Mouse (Mus musculus) cerebellum, adult (tissue): Measurements from ENCODE around the gene Gm10719.
"Not testable (repeated sequence)": the region's sequence is repeated elsewhere in the genome, so short reads cannot be mapped to it uniquely, and the experiment has no call there.

ENCODE experiments used
- ATAC-seq: cut with Nextera tagmentation; 2 replicates; pipeline ENCODE4 v1.9.2; 2017; ENCODE audit warnings: mild to moderate bottlenecking, moderate library complexity, mixed read lengths; ENCODE audit not compliant: insufficient number of reproducible peaks, low FRiP score, low TSS enrichment

The Gm10719 gene

DNA sequence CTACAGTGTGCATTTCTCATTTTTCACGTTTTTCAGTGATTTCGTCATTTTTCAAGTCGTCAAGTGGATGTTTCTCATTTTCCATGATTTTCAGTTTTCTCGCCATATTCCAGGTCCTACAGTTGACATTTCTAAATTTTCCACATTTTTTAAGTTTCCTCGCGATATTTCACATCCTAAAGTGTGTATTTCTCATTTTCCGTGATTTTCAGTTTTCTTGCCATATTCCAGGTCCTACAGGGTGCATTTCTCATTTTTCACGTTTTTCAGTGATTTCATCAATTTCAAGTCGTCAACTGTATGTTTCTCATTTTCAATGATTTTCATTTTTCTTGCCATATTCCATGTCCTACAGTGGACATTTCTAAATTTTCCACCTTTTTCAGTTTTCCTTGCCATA lies at the start of gene Gm10719:
Gm10719 (plus strand) TSS at position 301 of the 400 bp plus-strand sequence.
- ATAC-seq, result not testable (repeated sequence)

DNA sequence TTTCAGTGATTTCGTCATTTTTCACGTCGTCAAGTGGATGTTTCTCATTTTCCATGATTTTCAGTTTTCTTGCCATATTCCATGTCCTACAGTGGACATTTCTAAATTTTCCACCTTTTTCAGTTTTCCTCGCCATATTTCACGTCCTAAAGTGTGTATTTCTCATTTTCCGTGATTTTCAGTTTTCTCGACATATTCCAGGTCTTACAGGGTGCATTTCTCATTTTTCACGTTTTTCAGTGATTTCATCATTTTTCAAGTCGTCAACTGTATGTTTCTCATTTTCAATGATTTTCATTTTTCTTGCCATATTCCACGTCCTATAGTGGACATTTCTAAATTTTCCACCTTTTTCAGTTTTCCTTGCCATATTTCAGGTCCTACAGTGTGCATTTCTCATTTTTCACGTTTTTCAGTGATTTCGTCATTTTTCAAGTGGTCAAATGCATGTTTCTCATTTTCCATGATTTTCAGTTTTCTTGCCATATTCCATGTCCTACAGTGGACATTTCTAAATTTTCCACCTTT lies 16.7 kb upstream of the Gm10719 start, which contains the start of gene Gm10722:
Gm10722 (plus strand) TSS at position 478 of the 528 bp plus-strand sequence.
- not testable (repeated sequence) for ATAC-seq

DNA sequence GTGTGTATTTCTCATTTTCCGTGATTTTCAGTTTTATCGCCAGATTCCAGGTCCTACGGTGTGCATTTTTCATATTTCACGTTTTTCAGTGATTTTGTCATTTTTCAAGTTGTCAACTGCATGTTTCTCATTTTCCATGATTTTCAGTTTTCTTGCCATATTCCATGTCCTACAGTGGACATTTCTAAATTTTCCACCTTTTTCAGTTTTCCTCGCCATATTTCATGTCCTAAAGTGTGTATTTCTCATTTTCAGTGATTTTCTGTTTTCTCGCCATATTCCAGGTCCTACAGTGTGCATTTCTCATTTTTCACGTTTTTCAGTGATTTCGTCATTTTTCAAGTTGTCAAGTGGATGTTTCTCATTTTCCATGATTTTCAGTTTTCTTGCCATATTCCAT lies 16.2 kb upstream of the Gm10719 start:
- not testable (repeated sequence) for ATAC-seq

DNA sequence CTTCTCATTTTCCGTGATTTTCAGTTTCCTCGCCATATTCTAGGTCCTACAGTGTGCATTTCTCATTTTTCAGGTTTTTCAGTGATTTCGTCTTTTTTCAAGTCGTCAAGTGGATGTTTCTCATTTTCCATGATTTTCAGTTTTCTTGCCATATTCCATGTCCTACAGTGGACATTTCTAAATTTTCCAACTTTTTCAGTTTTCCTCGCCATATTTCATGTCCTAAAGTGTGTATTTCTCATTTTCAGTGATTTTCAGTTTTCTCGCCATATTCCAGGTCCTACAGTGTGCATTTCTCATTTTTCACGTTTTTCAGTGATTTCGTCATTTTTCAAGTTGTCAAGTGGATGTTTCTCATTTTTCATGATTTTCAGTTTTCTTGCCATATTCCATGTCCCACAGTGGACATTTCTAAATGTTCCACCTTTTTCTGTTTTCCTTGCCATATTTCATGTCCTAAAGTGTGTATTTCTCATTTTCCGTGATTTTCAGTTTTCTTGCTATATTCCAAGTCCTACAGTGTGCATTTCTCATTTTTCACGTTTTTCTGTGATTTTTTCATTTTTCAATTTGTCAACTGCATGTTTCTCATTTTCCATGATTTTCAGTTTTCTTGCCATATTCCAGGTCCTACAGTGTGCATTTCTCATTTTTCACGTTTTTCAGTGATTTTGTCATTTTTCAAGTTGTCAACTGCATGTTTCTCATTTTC lies 15.1 kb upstream of the Gm10719 start:
- peak; percentile 71; the same call in 1 of the 2 replicates for ATAC-seq

DNA sequence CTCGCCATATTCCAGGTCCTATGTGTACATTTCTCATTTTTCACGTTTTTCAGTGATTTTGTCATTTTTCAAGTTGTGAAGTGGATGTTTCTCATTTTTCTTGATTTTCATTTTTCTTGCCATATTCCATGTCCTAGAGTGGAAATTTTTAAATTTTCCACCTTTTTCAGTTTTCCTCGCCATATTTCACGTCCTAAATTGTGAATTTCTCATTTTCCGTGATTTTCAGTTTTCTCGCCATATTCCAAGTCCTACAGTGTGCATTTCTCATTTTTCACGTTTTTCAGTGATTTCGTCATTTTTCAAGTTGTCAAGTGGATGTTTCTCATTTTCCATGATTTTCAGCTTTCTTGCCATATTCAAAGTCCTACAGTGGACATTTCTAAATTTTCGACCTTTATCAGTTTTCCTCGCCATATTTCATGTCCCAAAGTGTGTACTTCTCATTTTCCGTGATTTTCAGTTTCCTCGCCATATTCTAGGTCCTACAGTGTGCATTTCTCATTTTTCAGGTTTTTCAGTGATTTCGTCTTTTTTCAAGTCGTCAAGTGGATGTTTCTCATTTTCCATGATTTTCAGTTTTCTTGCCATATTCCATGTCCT lies 14.3 kb upstream of the Gm10719 start, which contains the start of gene Gm11168:
Gm11168 (plus strand) TSS at position 553 of the 603 bp plus-strand sequence.
- not testable (repeated sequence) for ATAC-seq

DNA sequence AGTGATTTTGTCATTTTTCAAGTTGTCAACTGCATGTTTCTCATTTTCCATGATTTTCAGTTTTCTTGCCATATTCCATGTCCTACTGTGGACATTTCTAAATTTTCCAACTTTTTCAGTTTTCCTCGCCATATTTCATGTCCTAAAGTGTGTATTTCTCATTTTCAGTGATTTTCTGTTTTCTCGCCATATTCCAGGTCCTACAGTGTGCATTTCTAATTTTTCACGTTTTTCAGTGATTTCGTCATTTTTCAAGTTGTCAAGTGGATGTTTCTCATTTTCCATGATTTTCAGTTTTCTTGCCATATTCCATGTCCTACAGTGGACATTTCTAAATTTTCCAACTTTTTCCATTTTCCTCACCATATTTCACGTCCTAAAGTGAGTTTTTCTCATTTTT lies 11.0 kb upstream of the Gm10719 start:
- peak; percentile 67 for ATAC-seq

DNA sequence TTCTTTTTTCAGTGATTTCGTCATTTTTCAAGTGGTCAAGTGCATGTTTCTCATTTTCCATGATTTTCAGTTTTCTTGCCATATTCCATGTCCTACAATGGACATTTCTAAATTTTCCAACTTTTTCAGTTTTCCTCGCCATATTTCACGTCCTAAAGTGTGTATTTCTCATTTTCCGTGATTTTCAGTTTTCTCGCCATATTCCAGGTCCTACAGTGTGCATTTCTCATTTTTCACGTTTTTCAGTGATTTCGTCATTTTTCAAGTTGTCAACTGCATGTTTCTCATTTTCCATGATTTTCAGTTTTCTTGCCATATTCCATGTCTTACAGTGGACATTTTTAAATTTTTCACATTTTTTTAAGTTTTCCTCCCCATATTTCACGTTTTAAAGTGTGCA lies 10.6 kb upstream of the Gm10719 start:
- not testable (repeated sequence) for ATAC-seq

DNA sequence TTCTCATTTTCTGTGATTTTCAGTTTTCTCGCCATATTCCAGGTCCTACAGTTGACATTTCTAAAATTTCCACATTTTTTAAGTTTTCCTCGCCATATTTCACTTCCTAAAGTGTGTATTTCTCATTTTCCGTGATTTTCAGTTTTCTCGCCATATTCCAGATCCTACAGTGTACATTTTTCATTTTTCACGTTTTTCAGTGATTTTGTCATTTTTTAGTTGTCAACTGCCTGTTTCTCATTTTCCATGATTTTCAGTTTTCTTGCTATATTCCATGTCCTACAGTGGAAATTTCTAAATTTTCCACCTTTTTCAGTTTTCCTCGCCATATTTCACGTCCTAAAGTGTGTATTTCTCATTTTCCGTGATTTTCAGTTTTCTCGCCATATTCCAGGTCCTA lies 9.9 kb upstream of the Gm10719 start:
- ATAC-seq, result 0 out of 2 replicates have a peak, but pooled peaks have one; percentile 26

DNA sequence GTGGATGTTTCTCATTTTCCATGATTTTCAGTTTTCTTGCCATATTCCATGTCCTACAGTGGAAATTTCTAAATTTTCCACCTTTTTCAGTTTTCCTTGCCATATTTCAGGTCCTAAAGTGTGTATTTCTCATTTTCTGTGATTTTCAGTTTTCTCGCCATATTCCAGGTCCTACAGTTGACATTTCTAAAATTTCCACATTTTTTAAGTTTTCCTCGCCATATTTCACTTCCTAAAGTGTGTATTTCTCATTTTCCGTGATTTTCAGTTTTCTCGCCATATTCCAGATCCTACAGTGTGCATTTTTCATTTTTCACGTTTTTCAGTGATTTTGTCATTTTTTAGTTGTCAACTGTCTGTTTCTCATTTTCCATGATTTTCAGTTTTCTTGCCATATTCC lies 7.9 kb upstream of the Gm10719 start:
- peak; percentile 49 for ATAC-seq

DNA sequence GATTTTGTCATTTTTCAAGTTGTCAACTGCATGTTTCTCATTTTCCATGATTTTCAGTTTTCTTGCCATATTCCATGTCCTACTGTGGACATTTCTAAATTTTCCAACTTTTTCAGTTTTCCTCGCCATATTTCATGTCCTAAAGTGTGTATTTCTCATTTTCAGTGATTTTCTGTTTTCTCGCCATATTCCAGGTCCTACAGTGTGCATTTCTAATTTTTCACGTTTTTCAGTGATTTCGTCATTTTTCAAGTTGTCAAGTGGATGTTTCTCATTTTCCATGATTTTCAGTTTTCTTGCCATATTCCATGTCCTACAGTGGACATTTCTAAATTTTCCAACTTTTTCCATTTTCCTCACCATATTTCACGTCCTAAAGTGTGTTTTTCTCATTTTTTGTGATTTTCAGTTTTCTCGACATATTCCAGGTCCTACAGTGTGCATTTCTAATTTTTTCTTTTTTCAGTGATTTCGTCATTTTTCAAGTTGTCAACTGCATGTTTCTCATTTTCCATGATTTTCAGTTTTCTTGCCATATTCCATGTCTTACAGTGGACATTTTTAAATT lies 5.1 kb upstream of the Gm10719 start:
- ATAC-seq, result peak; percentile 58

DNA sequence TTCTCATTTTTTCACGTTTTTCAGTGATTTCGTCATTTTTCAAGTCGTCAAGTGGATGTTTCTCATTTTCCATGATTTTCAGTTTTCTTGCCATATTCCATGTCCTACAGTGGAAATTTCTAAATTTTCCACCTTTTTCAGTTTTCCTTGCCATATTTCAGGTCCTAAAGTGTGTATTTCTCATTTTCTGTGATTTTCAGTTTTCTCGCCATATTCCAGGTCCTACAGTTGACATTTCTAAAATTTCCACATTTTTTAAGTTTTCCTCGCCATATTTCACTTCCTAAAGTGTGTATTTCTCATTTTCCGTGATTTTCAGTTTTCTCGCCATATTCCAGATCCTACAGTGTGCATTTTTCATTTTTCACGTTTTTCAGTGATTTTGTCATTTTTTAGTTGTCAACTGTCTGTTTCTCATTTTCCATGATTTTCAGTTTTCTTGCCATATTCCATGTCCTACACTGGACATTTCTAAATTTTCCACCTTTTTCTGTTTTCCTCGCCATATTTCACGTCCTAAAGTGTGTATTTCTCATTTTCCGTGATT lies 4.4 kb upstream of the Gm10719 start, which contains the start of gene Gm10721:
Gm10721 (plus strand) TSS at position 408 of the 547 bp plus-strand sequence.
- peak; percentile 67 for ATAC-seq

DNA sequence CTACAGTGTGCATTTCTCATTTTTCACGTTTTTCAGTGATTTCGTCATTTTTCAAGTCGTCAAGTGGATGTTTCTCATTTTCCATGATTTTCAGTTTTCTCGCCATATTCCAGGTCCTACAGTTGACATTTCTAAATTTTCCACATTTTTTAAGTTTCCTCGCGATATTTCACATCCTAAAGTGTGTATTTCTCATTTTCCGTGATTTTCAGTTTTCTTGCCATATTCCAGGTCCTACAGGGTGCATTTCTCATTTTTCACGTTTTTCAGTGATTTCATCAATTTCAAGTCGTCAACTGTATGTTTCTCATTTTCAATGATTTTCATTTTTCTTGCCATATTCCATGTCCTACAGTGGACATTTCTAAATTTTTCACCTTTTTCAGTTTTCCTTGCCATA lies 1.9 kb upstream of the Gm10719 start, which contains the start of gene Gm10720:
Gm10720 (plus strand) TSS at position 301 of the 400 bp plus-strand sequence.
- not testable (repeated sequence) for ATAC-seq

DNA sequence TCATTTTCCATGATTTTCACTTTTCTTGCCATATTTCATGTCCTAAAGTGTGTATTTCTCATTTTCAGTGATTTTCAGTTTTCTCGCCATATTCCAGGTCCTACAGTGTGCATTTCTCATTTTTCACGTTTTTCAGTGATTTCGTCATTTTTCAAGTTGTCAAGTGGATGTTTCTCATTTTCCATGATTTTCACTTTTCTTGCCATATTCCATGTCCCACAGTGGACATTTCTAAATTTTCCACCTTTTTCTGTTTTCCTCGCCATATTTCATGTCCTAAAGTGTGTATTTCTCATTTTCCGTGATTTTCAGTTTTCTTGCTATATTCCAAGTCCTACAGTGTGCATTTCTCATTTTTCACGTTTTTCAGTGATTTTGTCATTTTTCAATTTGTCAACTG lies 1.3 kb upstream of the Gm10719 start:
- ATAC-seq, result not testable (repeated sequence)

DNA sequence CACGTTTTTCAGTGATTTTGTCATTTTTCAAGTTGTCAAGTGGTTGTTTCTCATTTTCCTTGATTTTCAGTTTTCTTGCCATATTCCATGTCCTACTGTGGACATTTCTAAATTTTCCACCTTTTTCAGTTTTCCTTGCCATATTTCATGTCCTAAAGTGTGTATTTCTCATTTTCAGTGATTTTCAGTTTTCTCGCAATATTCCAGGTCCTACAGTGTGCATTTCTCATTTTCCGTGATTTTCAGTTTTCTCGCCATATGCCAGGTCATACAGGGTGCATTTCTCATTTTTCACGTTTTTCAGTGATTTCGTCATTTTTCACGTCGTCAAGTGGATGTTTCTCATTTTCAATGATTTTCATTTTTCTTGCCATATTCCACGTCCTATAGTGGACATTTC lies 1.7 kb downstream of the Gm10719 start:
- not testable (repeated sequence) for ATAC-seq

DNA sequence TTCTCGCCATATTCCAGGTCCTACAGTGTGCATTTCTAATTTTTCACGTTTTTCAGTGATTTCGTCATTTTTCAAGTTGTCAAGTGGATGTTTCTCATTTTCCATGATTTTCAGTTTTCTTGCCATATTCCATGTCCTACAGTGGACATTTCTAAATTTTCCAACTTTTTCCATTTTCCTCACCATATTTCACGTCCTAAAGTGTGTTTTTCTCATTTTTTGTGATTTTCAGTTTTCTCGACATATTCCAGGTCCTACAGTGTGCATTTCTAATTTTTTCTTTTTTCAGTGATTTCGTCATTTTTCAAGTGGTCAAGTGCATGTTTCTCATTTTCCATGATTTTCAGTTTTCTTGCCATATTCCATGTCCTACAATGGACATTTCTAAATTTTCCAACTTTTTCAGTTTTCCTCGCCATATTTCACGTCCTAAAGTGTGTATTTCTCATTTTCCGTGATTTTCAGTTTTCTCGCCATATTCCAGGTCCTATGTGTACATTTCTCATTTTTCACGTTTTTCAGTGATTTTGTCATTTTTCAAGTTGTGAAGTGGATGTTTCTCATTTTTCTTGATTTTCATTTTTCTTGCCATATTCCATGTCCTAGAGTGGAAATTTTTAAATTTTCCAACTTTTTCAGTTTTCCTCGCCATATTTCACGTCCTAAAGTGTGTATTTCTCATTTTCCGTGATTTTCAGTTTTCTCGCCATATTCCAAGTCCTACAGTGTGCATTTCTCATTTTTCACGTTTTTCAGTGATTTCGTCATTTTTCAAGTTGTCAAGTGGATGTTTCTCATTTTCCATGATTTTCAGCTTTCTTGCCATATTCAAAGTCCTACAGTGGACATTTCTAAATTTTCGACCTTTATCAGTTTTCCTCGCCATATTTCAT lies 2.9 kb downstream of the Gm10719 start:
- peak; percentile 62; the same call in 1 of the 2 replicates for ATAC-seq

DNA sequence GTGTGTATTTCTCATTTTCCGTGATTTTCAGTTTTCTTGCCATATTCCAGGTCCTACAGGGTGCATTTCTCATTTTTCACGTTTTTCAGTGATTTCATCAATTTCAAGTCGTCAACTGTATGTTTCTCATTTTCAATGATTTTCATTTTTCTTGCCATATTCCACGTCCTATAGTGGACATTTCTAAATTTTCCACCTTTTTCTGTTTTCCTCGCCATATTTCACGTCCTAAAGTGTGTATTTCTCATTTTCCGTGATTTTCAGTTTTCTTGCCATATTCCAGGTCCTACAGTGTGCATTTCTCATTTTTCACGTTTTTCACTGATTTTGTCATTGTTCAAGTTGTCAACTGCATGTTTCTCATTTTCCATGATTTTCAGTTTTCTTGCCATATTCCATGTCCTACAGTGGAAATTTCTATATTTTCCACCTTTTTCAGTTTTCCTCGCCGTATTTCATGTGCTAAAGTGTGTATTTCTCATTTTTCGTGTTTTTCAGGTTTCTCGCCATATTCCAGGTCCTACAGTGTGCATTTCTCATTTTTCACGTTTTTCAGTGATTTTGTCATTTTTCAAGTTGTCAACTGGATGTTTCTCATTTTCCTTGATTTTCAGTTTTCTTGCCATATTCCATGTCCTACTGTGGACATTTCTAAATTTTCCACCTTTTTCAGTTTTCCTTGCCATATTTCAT lies 5.3 kb downstream of the Gm10719 start:
- ATAC-seq, result not testable (repeated sequence)

DNA sequence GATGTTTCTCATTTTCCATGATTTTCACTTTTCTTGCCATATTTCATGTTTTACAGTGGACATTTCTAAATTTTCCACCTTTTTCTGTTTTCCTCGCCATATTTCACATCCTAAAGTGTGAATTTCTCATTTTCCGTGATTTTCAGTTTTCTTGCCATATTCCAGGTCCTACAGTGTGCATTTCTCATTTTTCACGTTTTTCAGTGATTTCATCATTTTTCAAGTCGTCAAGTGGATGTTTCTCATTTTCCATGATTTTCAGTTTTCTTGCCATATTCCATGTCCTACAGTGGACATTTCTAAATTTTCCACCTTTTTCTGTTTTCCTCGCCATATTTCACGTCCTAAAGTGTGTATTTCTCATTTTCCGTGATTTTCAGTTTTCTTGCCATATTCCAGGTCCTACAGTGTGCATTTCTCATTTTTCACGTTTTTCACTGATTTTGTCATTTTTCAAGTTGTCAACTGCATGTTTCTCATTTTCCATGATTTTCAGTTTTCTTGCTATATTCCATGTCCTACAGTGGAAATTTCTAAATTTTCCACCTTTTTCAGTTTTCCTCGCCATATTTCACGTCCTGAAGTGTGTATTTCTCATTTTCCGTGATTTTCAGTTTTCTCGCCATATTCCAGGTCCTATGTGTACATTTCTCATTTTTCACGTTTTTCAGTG lies 6.2 kb downstream of the Gm10719 start, which contains the start of gene Gm10718:
Gm10718 (plus strand) TSS at position 236 of the 673 bp plus-strand sequence.
- not testable (repeated sequence) for ATAC-seq

DNA sequence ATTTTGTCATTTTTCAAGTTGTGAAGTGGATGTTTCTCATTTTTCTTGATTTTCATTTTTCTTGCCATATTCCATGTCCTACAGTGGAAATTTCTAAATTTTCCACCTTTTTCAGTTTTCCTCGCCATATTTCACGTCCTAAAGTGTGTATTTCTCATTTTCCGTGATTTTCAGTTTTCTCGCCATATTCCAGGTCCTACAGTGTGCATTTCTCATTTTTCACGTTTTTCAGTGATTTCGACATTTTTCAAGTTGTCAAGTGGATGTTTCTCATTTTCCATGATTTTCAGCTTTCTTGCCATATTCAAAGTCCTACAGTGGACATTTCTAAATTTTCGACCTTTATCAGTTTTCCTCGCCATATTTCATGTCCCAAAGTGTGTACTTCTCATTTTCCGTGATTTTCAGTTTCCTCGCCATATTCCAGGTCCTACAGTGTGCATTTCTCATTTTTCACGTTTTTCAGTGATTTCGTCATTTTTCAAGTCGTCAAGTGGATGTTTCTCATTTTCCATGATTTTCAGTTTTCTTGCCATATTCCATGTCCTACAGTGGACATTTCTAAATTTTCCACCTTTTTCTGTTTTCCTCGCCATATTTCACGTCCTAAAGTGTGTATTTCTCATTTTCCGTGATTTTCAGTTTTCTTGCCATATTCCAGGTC lies 6.9 kb downstream of the Gm10719 start:
- ATAC-seq, result not testable (repeated sequence)
